Mouse (Mus musculus): Measurements from ENCODE around the gene Ly6g6f. TPM values are rescaled to one million over a fixed set of nuclear protein-coding genes. Genes with fewer than 3 reads are reported as not detected.

Gene Ly6g6f
- polyA plus RNA-seq (2015; fragmentation: Nextera tagmentation; extraction: Ambion mirVana): 0.73 and 1.0 TPM in 2 replicates

DNA sequence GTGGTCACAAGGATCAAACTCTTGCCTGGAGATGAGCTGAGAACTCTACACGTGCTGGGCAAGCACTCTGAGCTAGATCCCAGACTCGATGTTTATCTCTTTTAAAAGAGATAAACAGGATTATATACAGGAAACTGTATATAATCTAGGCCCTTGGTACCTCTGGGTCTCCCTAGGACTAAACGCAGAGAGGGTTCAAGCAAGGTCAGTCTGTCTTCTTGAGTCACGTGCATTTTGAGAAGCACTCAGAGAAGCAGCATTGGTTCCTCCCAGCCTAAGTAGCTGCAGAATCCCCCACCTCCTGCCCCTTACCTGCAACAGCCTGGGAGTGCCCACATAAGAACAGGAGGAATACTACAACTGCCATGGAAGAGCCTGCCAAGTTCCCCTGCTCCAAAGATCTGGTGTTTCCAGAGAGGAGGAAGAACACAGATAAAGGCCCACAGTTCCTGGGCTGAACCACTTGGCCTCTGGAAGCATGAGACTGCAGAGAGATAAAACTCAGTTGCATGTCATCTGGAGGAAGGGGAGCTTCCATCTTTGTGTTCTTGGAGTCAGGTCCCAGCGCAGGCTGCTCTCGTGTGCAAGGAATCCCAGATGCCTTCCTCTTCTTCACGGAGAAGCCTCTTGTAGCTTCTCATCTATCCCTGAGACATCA is at the start of gene Ly6g6f:
Ly6g6f (minus strand) TSS at position 403 of the 658 bp plus-strand sequence.
- peaks cover 16% of the 10 kb centered on the region for H3K4me1 ChIP-seq
- no peak within 1 kb of the TSS for H3K4me2 ChIP-seq
- no peaks in the 10 kb centered on the region for H3K36me3 ChIP-seq
- no peak within 1 kb of the TSS for H3K9ac ChIP-seq
- H3K9me3 ChIP-seq: no peaks in the 10 kb centered on the region
- 43% methylated on average over 7 of the region's 7 CpGs for WGBS
- peaks cover 21% of the 10 kb centered on the region for H3K27me3 ChIP-seq (replicated peaks)
- H3K27ac ChIP-seq (replicated peaks): no peak within 1 kb of the TSS
- no peak within 1 kb of the TSS for H3K4me3 ChIP-seq
- no peak for ATAC-seq (ENCODE audit: extremely low read depth, insufficient number of reproducible peaks, low FRiP score, low TSS enrichment)

DNA sequence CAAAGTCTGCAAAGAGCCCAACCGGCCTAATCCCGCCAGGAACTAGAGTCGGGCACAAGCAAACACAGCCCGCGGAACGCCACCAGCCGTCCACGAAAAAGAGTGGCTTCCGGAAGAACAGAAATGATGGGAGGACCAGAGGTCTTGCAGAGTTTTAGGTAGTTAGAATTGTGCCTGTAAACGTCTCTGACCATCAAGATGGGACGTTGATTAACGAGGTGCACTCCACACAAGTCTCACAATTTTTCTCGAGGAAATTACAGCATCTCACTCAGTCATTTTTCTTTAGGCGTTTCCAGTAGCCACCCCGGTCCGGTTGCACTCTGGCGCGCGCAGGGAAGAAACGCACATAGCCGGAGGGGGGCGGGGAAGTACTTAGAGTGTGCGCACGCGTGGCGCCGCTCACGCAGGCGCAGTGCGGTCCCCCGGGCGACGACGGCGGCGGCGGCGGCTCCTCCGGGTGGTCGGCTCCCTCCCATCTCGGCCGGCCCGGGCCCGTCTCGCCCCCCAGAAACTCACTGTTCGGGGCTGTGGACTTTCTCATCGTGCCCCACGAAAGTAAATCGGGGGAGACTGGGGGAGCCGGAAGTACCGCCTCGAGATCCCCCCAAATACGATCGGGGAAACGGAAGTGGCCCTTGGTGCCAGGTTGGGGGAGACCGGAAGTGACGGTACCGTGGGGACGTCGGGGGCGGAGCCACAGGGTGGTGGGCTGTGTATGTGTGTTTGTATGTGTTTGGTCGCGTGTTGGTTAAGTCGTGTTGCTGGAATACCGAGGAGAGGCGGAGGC is 49.6 kb upstream of the Ly6g6f start, which contains the start of gene Bag6:
Bag6 (plus strand) TSS at position 378 of the 790 bp plus-strand sequence.
- Histone ChIP-seq H3K27ac (replicated peaks) (peak within 1 kb of the TSS; percentile 96), H3K4me2 (peak within 1 kb of the TSS; percentile 91), H3K4me3 (peak within 1 kb of the TSS; percentile 76), H3K9me3 (no peaks in the 10 kb centered on the region), H3K4me1 (peaks cover 20% of the 10 kb centered on the region), H3K9ac (peak within 1 kb of the TSS; percentile 89), H3K27me3 (replicated peaks) (no peaks in the 10 kb centered on the region), H3K36me3 (peaks cover 29% of the 10 kb centered on the region)
- ATAC-seq (ENCODE audit: extremely low read depth, insufficient number of reproducible peaks, low FRiP score, low TSS enrichment): peak; percentile 88
- under 1% methylated on average over 66 of the region's 66 CpGs for WGBS

DNA sequence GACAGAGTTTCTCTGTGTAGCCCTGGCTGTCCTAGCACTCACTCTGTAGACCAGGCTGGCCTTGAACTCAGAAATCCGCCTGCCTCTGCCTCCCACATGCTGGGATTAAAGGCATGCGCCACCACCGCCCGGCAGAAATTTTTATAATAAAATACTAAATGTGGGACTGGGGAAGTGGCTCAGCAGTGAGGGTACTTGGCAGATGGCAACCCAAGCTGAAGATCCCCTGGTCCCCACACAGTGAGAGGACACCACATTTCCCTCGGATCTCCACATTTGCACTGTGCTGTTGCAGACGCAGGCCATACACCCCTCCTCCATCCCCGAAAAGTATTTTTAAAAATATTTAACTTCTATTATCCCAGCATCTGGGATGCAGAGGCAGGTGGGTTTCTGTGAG is 48.1 kb upstream of the Ly6g6f start:
- peaks cover 28% of the 10 kb centered on the region for H3K36me3 ChIP-seq
- no peak overlapping the region for H3K27ac ChIP-seq (replicated peaks)
- no peaks in the 10 kb centered on the region for H3K9me3 ChIP-seq
- no peak overlapping the region for H3K4me2 ChIP-seq
- peaks cover 21% of the 10 kb centered on the region for H3K4me1 ChIP-seq
- ATAC-seq (ENCODE audit: extremely low read depth, insufficient number of reproducible peaks, low FRiP score, low TSS enrichment): no peak
- no peaks in the 10 kb centered on the region for H3K27me3 ChIP-seq (replicated peaks)
- no peak overlapping the region for H3K9ac ChIP-seq
- WGBS: 90% methylated on average over 7 of the region's 7 CpGs
- no peak overlapping the region for H3K4me3 ChIP-seq

DNA sequence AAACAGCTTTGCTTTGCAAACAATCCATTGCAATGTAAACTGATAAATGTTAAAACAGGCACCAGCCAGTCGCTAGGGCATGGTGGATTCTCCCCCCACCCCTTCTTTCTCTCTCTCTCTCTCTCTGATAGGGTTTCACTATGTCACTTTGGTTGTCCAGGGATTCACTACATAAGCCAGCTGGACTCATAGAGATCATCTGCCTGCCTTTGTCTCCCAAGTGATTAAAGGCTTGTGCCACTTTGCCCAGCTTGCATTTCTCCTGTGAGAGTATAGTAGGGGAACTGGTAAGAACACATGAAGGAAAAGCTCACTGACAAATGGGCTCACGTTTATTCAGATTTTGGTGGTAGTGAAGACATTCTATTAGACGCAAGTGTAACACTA is 46.8 kb upstream of the Ly6g6f start:
- no peak for ATAC-seq (ENCODE audit: extremely low read depth, insufficient number of reproducible peaks, low FRiP score, low TSS enrichment)
- H3K4me3 ChIP-seq: no peak overlapping the region
- H3K27ac ChIP-seq (replicated peaks): 0 out of 2 replicates have a peak overlapping the region, but pooled peaks have one; percentile 20
- peaks cover 29% of the 10 kb centered on the region for H3K36me3 ChIP-seq
- peaks cover 23% of the 10 kb centered on the region for H3K4me1 ChIP-seq
- no peak overlapping the region for H3K9ac ChIP-seq
- no peaks in the 10 kb centered on the region for H3K9me3 ChIP-seq
- no peak overlapping the region for H3K4me2 ChIP-seq
- H3K27me3 ChIP-seq (replicated peaks): no peaks in the 10 kb centered on the region
- 60% methylated on average over 3 of the region's 3 CpGs for WGBS

DNA sequence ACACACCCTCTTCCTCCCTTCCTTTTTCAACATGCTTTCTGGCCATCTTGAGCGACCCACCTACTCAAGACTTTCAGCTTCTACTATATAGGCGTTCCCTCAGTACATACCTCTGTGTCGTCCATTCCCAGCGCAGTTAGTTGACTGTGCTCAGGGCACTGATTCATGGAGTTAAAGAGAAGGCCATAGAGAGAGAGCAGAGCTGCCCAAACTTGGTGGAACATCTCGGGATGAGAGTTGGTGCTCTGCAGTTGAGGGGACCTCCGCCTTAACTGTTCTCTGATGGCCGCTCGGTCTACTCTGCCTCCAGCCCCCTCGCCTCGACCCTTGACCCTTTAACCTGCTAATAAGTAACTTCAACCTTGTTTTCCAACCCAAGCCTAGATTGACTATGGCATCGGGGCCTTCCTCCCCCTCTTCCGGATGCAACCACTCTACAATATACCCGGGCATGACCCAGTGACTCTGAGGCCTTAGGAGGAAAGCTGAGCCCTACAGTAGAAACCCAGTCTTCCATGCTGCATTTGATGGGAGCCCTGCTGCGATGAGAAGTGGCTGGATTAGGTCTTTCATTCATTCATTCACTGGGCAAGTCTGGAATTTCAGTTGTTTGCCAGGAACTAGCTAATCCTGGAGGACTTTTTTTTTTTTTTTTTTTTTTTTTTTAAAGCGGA is 46.2 kb upstream of the Ly6g6f start, which contains the start of gene Apom:
Apom (minus strand) TSS at position 551 of the 674 bp plus-strand sequence.
- Histone ChIP-seq H3K9me3 (no peaks in the 10 kb centered on the region), H3K27me3 (replicated peaks) (no peaks in the 10 kb centered on the region), H3K36me3 (peaks cover 29% of the 10 kb centered on the region), H3K4me1 (peaks cover 23% of the 10 kb centered on the region), H3K4me2 (no peak within 1 kb of the TSS), H3K27ac (replicated peaks) (0 out of 2 replicates have a peak within 1 kb of the TSS, but pooled peaks have one; percentile 20), H3K4me3 (no peak within 1 kb of the TSS), H3K9ac (no peak within 1 kb of the TSS)
- WGBS: 79% methylated on average over 15 of the region's 15 CpGs
- ATAC-seq (ENCODE audit: extremely low read depth, insufficient number of reproducible peaks, low FRiP score, low TSS enrichment): no peak

DNA sequence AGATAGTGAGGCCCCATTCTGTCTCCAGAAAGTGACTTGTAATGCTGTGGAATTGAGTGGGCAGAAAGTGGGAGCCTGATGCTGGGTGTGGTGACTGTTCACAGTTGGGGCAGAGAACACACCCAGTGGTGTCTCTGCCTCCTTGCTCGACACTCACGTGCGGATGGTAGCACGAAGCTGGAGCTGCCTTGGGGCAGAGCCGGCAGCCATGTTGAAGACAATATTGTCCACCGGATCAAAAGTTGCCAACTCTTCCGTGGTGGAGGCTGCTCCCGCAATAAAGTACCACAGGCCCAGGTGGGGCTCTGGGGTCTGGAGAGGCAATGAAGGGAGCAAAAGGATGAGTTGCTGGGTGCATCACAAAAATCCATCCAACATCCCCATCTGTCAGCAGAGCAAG is 45.6 kb upstream of the Ly6g6f start:
- WGBS: 83% methylated on average over 8 of the region's 8 CpGs
- no peak for ATAC-seq (ENCODE audit: extremely low read depth, insufficient number of reproducible peaks, low FRiP score, low TSS enrichment)
- Histone ChIP-seq H3K36me3 (peaks cover 29% of the 10 kb centered on the region), H3K27ac (replicated peaks) (no peak overlapping the region), H3K4me2 (no peak overlapping the region), H3K4me3 (no peak overlapping the region), H3K27me3 (replicated peaks) (no peaks in the 10 kb centered on the region), H3K4me1 (peaks cover 19% of the 10 kb centered on the region), H3K9me3 (no peaks in the 10 kb centered on the region), H3K9ac (no peak overlapping the region)

DNA sequence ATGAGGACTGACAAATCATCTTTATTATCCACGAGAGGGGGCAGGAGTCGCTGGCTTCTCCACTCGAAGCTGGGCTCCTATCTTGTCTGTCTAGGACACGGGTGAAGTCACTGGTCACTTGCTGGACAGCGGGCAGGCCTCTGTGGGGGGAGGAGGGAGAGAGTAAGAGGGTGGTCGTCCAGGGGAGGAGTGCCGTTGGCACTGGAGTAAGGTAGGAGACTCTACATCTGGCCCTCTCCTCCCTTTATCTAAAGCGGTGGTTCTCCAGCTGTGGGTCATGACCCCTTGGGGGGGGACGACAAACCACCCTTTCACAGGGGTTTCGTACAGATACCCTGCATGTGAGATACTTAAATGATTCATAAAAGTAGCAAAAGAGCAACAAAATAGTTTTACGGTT is 43.6 kb upstream of the Ly6g6f start:
- no peak for ATAC-seq (ENCODE audit: extremely low read depth, insufficient number of reproducible peaks, low FRiP score, low TSS enrichment)
- 57% methylated on average over 11 of the region's 11 CpGs for WGBS

DNA sequence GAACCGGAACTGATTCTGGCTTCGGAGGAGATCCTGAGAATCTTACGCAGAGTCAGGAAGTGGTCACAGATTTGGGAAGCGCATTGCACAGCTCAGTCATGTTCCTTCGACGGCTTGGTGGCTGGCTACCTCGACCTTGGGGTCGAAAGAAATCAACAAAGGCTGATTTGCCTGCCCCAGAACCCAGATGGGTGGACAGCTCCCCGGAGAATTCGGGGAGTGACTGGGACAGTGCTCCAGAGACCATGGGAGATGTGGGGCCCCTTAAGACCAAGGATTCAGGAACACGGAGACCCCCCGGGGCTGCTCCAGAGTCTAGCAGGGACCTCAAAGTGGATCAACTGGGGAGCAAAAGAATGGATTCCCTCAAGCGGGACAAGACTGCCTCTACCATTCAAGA is 41.6 kb upstream of the Ly6g6f start:
- no peak for ATAC-seq (ENCODE audit: extremely low read depth, insufficient number of reproducible peaks, low FRiP score, low TSS enrichment)
- H3K9ac ChIP-seq: peak overlapping the region; percentile 91
- no peaks in the 10 kb centered on the region for H3K27me3 ChIP-seq (replicated peaks)
- H3K4me3 ChIP-seq: peak overlapping the region; percentile 79
- H3K27ac ChIP-seq (replicated peaks): peak overlapping the region; percentile 89
- WGBS: 65% methylated on average over 13 of the region's 13 CpGs
- peaks cover 38% of the 10 kb centered on the region for H3K4me1 ChIP-seq
- peak overlapping the region; percentile 85 for H3K4me2 ChIP-seq
- no peaks in the 10 kb centered on the region for H3K9me3 ChIP-seq
- peaks cover 47% of the 10 kb centered on the region for H3K36me3 ChIP-seq

More for the DNA sequence above, 43.6 kb upstream of the Ly6g6f start:
- H3K9ac ChIP-seq: peak overlapping the region; percentile 59
- no peaks in the 10 kb centered on the region for H3K9me3 ChIP-seq
- no peak overlapping the region for H3K4me2 ChIP-seq
- peaks cover 29% of the 10 kb centered on the region for H3K4me1 ChIP-seq
- H3K27ac ChIP-seq (replicated peaks): no peak overlapping the region
- peaks cover 40% of the 10 kb centered on the region for H3K36me3 ChIP-seq
- H3K4me3 ChIP-seq: no peak overlapping the region
- H3K27me3 ChIP-seq (replicated peaks): no peaks in the 10 kb centered on the region

DNA sequence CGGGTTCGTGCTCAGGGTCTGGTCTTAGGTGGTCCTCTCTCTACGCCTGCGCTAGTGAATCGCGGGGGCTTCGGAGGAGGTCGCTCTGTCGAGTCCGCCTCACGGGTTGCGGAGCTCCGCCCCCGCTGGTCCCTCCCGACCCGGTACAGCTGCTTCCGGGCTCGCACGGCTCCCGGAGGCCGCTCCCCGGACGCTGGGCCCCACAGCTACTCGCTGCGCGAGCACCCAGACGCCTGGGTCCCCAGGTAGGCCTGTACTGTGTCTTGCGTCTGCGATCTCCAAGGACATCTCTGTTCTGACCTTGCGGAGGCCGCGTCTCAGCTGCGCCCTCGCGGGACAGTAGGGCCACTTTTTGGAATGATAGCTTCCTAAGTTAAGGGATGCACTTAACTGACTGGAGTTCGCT is 40.8 kb upstream of the Ly6g6f start, which contains the start of gene D17H6S53E:
D17H6S53E (plus strand) TSS at position 168 of the 406 bp plus-strand sequence.
- H3K4me1 ChIP-seq: peaks cover 41% of the 10 kb centered on the region
- H3K27ac ChIP-seq (replicated peaks): peak within 1 kb of the TSS; percentile 89
- H3K27me3 ChIP-seq (replicated peaks): no peaks in the 10 kb centered on the region
- H3K4me3 ChIP-seq: peak within 1 kb of the TSS; percentile 79
- H3K36me3 ChIP-seq: peaks cover 47% of the 10 kb centered on the region
- no peaks in the 10 kb centered on the region for H3K9me3 ChIP-seq
- H3K9ac ChIP-seq: peak within 1 kb of the TSS; percentile 91
- WGBS: under 1% methylated on average over 36 of the region's 36 CpGs
- ATAC-seq (ENCODE audit: extremely low read depth, insufficient number of reproducible peaks, low FRiP score, low TSS enrichment): peak; percentile 53; the same call in 1 of the 2 replicates
- H3K4me2 ChIP-seq: peak within 1 kb of the TSS; percentile 85

DNA sequence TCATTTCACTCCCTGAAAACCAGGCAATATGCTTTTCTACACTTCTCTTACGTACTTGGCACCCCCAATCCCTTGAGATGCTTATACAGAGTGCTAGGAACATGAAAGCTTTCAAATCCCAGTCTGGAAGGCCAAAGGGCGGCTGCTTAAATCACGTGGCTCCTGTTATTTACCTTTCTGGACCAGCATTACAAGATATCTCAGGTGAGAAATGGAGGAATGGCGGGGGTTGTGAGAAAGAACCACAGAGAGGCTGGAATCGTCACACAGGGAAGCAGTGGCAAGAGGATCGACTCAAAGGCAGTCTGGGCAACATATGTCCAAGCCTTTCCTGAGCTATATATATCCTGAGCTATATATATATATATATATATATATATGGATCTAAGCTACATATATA is 40.2 kb upstream of the Ly6g6f start:
- no peak for ATAC-seq (ENCODE audit: extremely low read depth, insufficient number of reproducible peaks, low FRiP score, low TSS enrichment)
- Histone ChIP-seq H3K27ac (replicated peaks) (peak overlapping the region; percentile 89), H3K4me1 (peaks cover 41% of the 10 kb centered on the region), H3K27me3 (replicated peaks) (no peaks in the 10 kb centered on the region), H3K9ac (peak overlapping the region; percentile 91), H3K36me3 (peaks cover 46% of the 10 kb centered on the region), H3K9me3 (no peaks in the 10 kb centered on the region), H3K4me2 (peak overlapping the region; percentile 85), H3K4me3 (peak overlapping the region; percentile 79)
- WGBS: 28% methylated on average over 6 of the region's 6 CpGs

DNA sequence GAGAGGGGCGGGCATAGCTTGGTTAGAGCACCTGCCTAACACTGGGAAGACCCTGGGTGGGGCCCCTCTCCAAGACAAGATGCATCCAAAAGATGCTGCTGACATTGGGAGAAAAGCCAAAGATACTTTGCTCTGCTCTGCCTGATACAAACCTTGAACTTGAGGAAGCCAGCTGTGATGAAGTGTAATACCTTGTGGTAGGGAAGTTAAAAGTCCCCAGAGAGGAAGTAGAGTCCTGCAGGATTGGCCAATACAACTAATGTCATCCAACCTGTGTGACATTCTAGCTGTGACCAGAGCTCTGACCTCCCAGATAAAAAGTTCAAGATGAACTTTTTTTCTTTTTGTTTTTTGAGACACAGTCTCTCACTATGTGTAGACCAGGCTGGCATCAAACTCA is 39.7 kb upstream of the Ly6g6f start:
- WGBS: 93% methylated on average over 1 of the region's 1 CpGs
- peak overlapping the region; percentile 85 for H3K4me2 ChIP-seq

More for the DNA sequence above, 39.7 kb upstream of the Ly6g6f start:
- Histone ChIP-seq H3K27me3 (replicated peaks) (no peaks in the 10 kb centered on the region), H3K4me1 (peaks cover 45% of the 10 kb centered on the region), H3K36me3 (peaks cover 41% of the 10 kb centered on the region), H3K27ac (replicated peaks) (peak overlapping the region; percentile 89; the same call in 1 of the 2 replicates), H3K9me3 (no peaks in the 10 kb centered on the region), H3K4me3 (no peak overlapping the region), H3K9ac (peak overlapping the region; percentile 91)
- ATAC-seq (ENCODE audit: extremely low read depth, insufficient number of reproducible peaks, low FRiP score, low TSS enrichment): no peak
